Mouse (Mus musculus) c-Kit-positive CD71-positive TER-119-negative erythroid progenitor cells, embryonic 14.5 days (primary cell): ENCODE measurements around the gene Atp6v0c.
"Not testable (repeated sequence)": the region's sequence is repeated elsewhere in the genome, so short reads cannot be mapped to it uniquely, and the experiment has no call there.

Experiments
- DNase-seq: peaks from one replicate; pipeline ENCODE4 v3.0.0-alpha.2; 2013; ENCODE audit warnings: low read depth

Atp6v0c gene

GRCm38 (mm10) chr17:24157121-24157520 lies 12.4 kb downstream of the Atp6v0c start:
- no peak for DNase-seq

- no peak for DNase-seq
Observed at GRCm38 (mm10) chr17:24156394-24156793, 13.1 kb downstream of the Atp6v0c start.

GRCm38 (mm10) chr17:24155742-24156141 lies 13.8 kb downstream of the Atp6v0c start:
- DNase-seq, result no peak

GRCm38 (mm10) chr17:24154463-24154862 lies 15.0 kb downstream of the Atp6v0c start:
- no peak for DNase-seq

- DNase-seq, result peak; percentile 83
Observed at GRCm38 (mm10) chr17:24151890-24152563, 17.5 kb downstream of the Atp6v0c start.

- no peak for DNase-seq
Observed at GRCm38 (mm10) chr17:24151382-24151781, 18.1 kb downstream of the Atp6v0c start.

GRCm38 (mm10) chr17:24150824-24151223 lies 18.7 kb downstream of the Atp6v0c start, which contains the start of gene Pdpk1:
TSS of gene Pdpk1 (minus strand) at chr17:24150924.
- DNase-seq, result no peak

- DNase-seq, result no peak
Observed at GRCm38 (mm10) chr17:24149421-24149820, 20.1 kb downstream of the Atp6v0c start.

- DNase-seq, result no peak
Observed at GRCm38 (mm10) chr17:24142897-24143296, 26.6 kb downstream of the Atp6v0c start.

GRCm38 (mm10) chr17:24141425-24141920 lies 28.0 kb downstream of the Atp6v0c start:
- peak; percentile 89 for DNase-seq

- no peak for DNase-seq
Observed at GRCm38 (mm10) chr17:24140845-24141424, 28.6 kb downstream of the Atp6v0c start.

GRCm38 (mm10) chr17:24139968-24140367 lies 29.5 kb downstream of the Atp6v0c start:
- no peak for DNase-seq

- no peak for DNase-seq
Observed at GRCm38 (mm10) chr17:24139256-24139655, 30.2 kb downstream of the Atp6v0c start.

GRCm38 (mm10) chr17:24137226-24137880 lies 32.1 kb downstream of the Atp6v0c start:
- DNase-seq, result no peak

GRCm38 (mm10) chr17:24134062-24134461 lies 35.4 kb downstream of the Atp6v0c start:
- DNase-seq, result peak; percentile 34

GRCm38 (mm10) chr17:24132919-24133318 lies 36.6 kb downstream of the Atp6v0c start:
- DNase-seq, result not testable (repeated sequence)

GRCm38 (mm10) chr17:24131570-24131969 lies 37.9 kb downstream of the Atp6v0c start:
- no peak for DNase-seq

- not testable (repeated sequence) for DNase-seq
Observed at GRCm38 (mm10) chr17:24129246-24129645, 40.3 kb downstream of the Atp6v0c start.

GRCm38 (mm10) chr17:24127592-24127991 lies 41.9 kb downstream of the Atp6v0c start:
- DNase-seq, result no peak

GRCm38 (mm10) chr17:24126801-24127200 lies 42.7 kb downstream of the Atp6v0c start:
- DNase-seq, result no peak

GRCm38 (mm10) chr17:24119446-24119845 lies 50.1 kb downstream of the Atp6v0c start:
- no peak for DNase-seq
